Mouse (Mus musculus): ENCODE results near the gene Suds3. TPM values are rescaled to one million over a fixed set of nuclear protein-coding genes. Genes with fewer than 3 reads are reported as not detected.

Suds3 gene
- polyA plus RNA-seq, 1 experiment, result 45.1 TPM

GRCm38 (mm10) chr5:117108731-117109130 lies 7.2 kb downstream of the Suds3 start:
- WGBS, result 97% methylated on average over 13 of the region's 13 CpGs
- DNase-seq (ENCODE audit: low read depth in 1 of 2, low spot score in 2 of 2), result no peak
- H3K36me3 ChIP-seq (ENCODE audit: control insufficient read depth, insufficient read depth, low read length), result peaks cover 41% of the 10 kb centered on the region
- no peak overlapping the region for H3K27ac ChIP-seq (ENCODE audit: insufficient read depth, low read length)
- TF ChIP-seq CTCF (IDR thresholded peaks at IDR 0.05; ENCODE audit: extremely low read depth, insufficient read depth, insufficient read length, insufficient replicate concordance), result no peak
- no peak for TF ChIP-seq POLR2A (IDR thresholded peaks at IDR 0.05; ENCODE audit: low read depth, low read length)
- no peak overlapping the region for H3K4me3 ChIP-seq (ENCODE audit: extremely low read depth, insufficient read depth, insufficient read length)
- no peaks in the 10 kb centered on the region for H3K4me1 ChIP-seq (ENCODE audit: control insufficient read depth, insufficient read depth, insufficient read length)
- H3K27me3 ChIP-seq (ENCODE audit: control insufficient read depth, insufficient read depth, low read length), result no peaks in the 10 kb centered on the region

- Histone ChIP-seq H3K27ac (ENCODE audit: insufficient read depth, low read length) (no peak overlapping the region), H3K4me1 (ENCODE audit: control insufficient read depth, insufficient read depth, insufficient read length) (no peaks in the 10 kb centered on the region), H3K36me3 (ENCODE audit: control insufficient read depth, insufficient read depth, low read length) (peaks cover 43% of the 10 kb centered on the region), H3K27me3 (ENCODE audit: control insufficient read depth, insufficient read depth, low read length) (no peaks in the 10 kb centered on the region), H3K4me3 (ENCODE audit: extremely low read depth, insufficient read depth, insufficient read length) (no peak overlapping the region)
- TF ChIP-seq POLR2A (IDR thresholded peaks at IDR 0.05; ENCODE audit: low read depth, low read length) (no peak), CTCF (IDR thresholded peaks at IDR 0.05; ENCODE audit: extremely low read depth, insufficient read depth, insufficient read length, insufficient replicate concordance) (no peak)
- WGBS, result 94% methylated on average over 13 of the region's 13 CpGs
- DNase-seq (ENCODE audit: low read depth in 1 of 2, low spot score in 2 of 2), result no peak
Observed at GRCm38 (mm10) chr5:117108292-117108691, 7.6 kb downstream of the Suds3 start.

GRCm38 (mm10) chr5:117105761-117106160 lies 10.2 kb downstream of the Suds3 start:
- Histone ChIP-seq H3K4me3 (ENCODE audit: extremely low read depth, insufficient read depth, insufficient read length) (no peak overlapping the region), H3K4me1 (ENCODE audit: control insufficient read depth, insufficient read depth, insufficient read length) (no peaks in the 10 kb centered on the region), H3K27me3 (ENCODE audit: control insufficient read depth, insufficient read depth, low read length) (no peaks in the 10 kb centered on the region), H3K36me3 (ENCODE audit: control insufficient read depth, insufficient read depth, low read length) (peaks cover 43% of the 10 kb centered on the region), H3K27ac (ENCODE audit: insufficient read depth, low read length) (no peak overlapping the region)
- TF ChIP-seq CTCF (IDR thresholded peaks at IDR 0.05; ENCODE audit: extremely low read depth, insufficient read depth, insufficient read length, insufficient replicate concordance) (no peak), POLR2A (IDR thresholded peaks at IDR 0.05; ENCODE audit: low read depth, low read length) (no peak)
- DNase-seq (ENCODE audit: low read depth in 1 of 2, low spot score in 2 of 2), result no peak
- WGBS, result 96% methylated on average over 9 of the region's 9 CpGs

- H3K4me3 ChIP-seq (ENCODE audit: extremely low read depth, insufficient read depth, insufficient read length), result no peak overlapping the region
- H3K4me1 ChIP-seq (ENCODE audit: control insufficient read depth, insufficient read depth, insufficient read length), result no peaks in the 10 kb centered on the region
- no peaks in the 10 kb centered on the region for H3K27me3 ChIP-seq (ENCODE audit: control insufficient read depth, insufficient read depth, low read length)
- DNase-seq (ENCODE audit: low read depth in 1 of 2, low spot score in 2 of 2), result no peak
- H3K36me3 ChIP-seq (ENCODE audit: control insufficient read depth, insufficient read depth, low read length), result peaks cover 51% of the 10 kb centered on the region
- TF ChIP-seq CTCF (IDR thresholded peaks at IDR 0.05; ENCODE audit: extremely low read depth, insufficient read depth, insufficient read length, insufficient replicate concordance), result no peak
- TF ChIP-seq POLR2A (IDR thresholded peaks at IDR 0.05; ENCODE audit: low read depth, low read length), result no peak
- no peak overlapping the region for H3K27ac ChIP-seq (ENCODE audit: insufficient read depth, low read length)
- 98% methylated on average over 12 of the region's 12 CpGs for WGBS
Observed at GRCm38 (mm10) chr5:117104329-117104728, 11.6 kb downstream of the Suds3 start.

- H3K27me3 ChIP-seq (ENCODE audit: control insufficient read depth, insufficient read depth, low read length), result no peaks in the 10 kb centered on the region
- peaks cover 46% of the 10 kb centered on the region for H3K36me3 ChIP-seq (ENCODE audit: control insufficient read depth, insufficient read depth, low read length)
- TF ChIP-seq CTCF (IDR thresholded peaks at IDR 0.05; ENCODE audit: extremely low read depth, insufficient read depth, insufficient read length, insufficient replicate concordance), result no peak
- TF ChIP-seq POLR2A (IDR thresholded peaks at IDR 0.05; ENCODE audit: low read depth, low read length), result no peak
- 96% methylated on average over 20 of the region's 20 CpGs for WGBS
- H3K4me1 ChIP-seq (ENCODE audit: control insufficient read depth, insufficient read depth, insufficient read length), result no peaks in the 10 kb centered on the region
- no peak overlapping the region for H3K4me3 ChIP-seq (ENCODE audit: extremely low read depth, insufficient read depth, insufficient read length)
- no peak for DNase-seq (ENCODE audit: low read depth in 1 of 2, low spot score in 2 of 2)
- H3K27ac ChIP-seq (ENCODE audit: insufficient read depth, low read length), result no peak overlapping the region
Observed at GRCm38 (mm10) chr5:117103194-117103929, 12.6 kb downstream of the Suds3 start.

GRCm38 (mm10) chr5:117099742-117100141 lies 16.2 kb downstream of the Suds3 start:
- 88% methylated on average over 11 of the region's 11 CpGs for WGBS
- no peak for TF ChIP-seq CTCF (IDR thresholded peaks at IDR 0.05; ENCODE audit: extremely low read depth, insufficient read depth, insufficient read length, insufficient replicate concordance)
- TF ChIP-seq POLR2A (IDR thresholded peaks at IDR 0.05; ENCODE audit: low read depth, low read length), result no peak
- peaks cover 27% of the 10 kb centered on the region for H3K36me3 ChIP-seq (ENCODE audit: control insufficient read depth, insufficient read depth, low read length)

GRCm38 (mm10) chr5:117099008-117099407 lies 16.9 kb downstream of the Suds3 start:
- TF ChIP-seq POLR2A (IDR thresholded peaks at IDR 0.05; ENCODE audit: low read depth, low read length) (no peak), CTCF (IDR thresholded peaks at IDR 0.05; ENCODE audit: extremely low read depth, insufficient read depth, insufficient read length, insufficient replicate concordance) (no peak)
- H3K27me3 ChIP-seq (ENCODE audit: control insufficient read depth, insufficient read depth, low read length), result no peaks in the 10 kb centered on the region
- 88% methylated on average over 5 of the region's 5 CpGs for WGBS
- H3K36me3 ChIP-seq (ENCODE audit: control insufficient read depth, insufficient read depth, low read length), result peaks cover 25% of the 10 kb centered on the region
- no peaks in the 10 kb centered on the region for H3K4me1 ChIP-seq (ENCODE audit: control insufficient read depth, insufficient read depth, insufficient read length)
- DNase-seq (ENCODE audit: low read depth in 1 of 2, low spot score in 2 of 2), result no peak
- H3K27ac ChIP-seq (ENCODE audit: insufficient read depth, low read length), result no peak overlapping the region
- H3K4me3 ChIP-seq (ENCODE audit: extremely low read depth, insufficient read depth, insufficient read length), result no peak overlapping the region

More at GRCm38 (mm10) chr5:117099742-117100141, 16.2 kb downstream of the Suds3 start:
- Histone ChIP-seq H3K4me1 (ENCODE audit: control insufficient read depth, insufficient read depth, insufficient read length) (no peaks in the 10 kb centered on the region), H3K4me3 (ENCODE audit: extremely low read depth, insufficient read depth, insufficient read length) (no peak overlapping the region), H3K27me3 (ENCODE audit: control insufficient read depth, insufficient read depth, low read length) (no peaks in the 10 kb centered on the region), H3K27ac (ENCODE audit: insufficient read depth, low read length) (no peak overlapping the region)
- no peak for DNase-seq (ENCODE audit: low read depth in 1 of 2, low spot score in 2 of 2)
